Mouse (Mus musculus): ENCODE data around the gene Mcoln1. TPM values are rescaled to one million over a fixed set of nuclear protein-coding genes. Genes with fewer than 3 reads are reported as not detected.

Gene Mcoln1
- polyA plus RNA-seq, 1 experiment from 2014 or later: 19.8 TPM

GRCm38 (mm10) chr8:3502217-3502616, 2.0 kb downstream of the Mcoln1 start:
- Histone ChIP-seq H3K9ac (no peak overlapping the region), H3K27me3 (no peaks in the 10 kb centered on the region), H3K36me3 (peaks cover 18% of the 10 kb centered on the region), H3K4me1 (replicated peaks) (peaks cover 30% of the 10 kb centered on the region), H3K9me3 (replicated peaks) (no peaks in the 10 kb centered on the region), H3K4me3 (replicated peaks) (no peak overlapping the region), H3K27ac (no peak overlapping the region), H3K4me2 (no peak overlapping the region)
- 45% methylated on average over 4 of the region's 4 CpGs for WGBS (ENCODE audit: insufficient replicate concordance)
- no peak for ATAC-seq (ENCODE audit: low read depth)
- no peak for DNase-seq

- H3K4me3 ChIP-seq (replicated peaks): no peak overlapping the region
- H3K27me3 ChIP-seq: no peaks in the 10 kb centered on the region
- no peak overlapping the region for H3K9ac ChIP-seq
- ATAC-seq (ENCODE audit: low read depth): peak; percentile 60
- DNase-seq: no peak
- 67% methylated on average over 6 of the region's 6 CpGs for WGBS (ENCODE audit: insufficient replicate concordance)
- H3K27ac ChIP-seq: peak overlapping the region; percentile 44
- H3K4me2 ChIP-seq: no peak overlapping the region
- no peaks in the 10 kb centered on the region for H3K9me3 ChIP-seq (replicated peaks)
- H3K4me1 ChIP-seq (replicated peaks): peaks cover 8% of the 10 kb centered on the region
- H3K36me3 ChIP-seq: peaks cover 52% of the 10 kb centered on the region
These were observed 7.9 kb downstream of the Mcoln1 start for GRCm38 (mm10) chr8:3507979-3508754.

- peak overlapping the region; percentile 95 for H3K4me2 ChIP-seq
- H3K4me3 ChIP-seq (replicated peaks): peak overlapping the region; percentile 83
- WGBS (ENCODE audit: insufficient replicate concordance): 34% methylated on average over 13 of the region's 13 CpGs
- H3K27ac ChIP-seq: peak overlapping the region; percentile 59
- no peak for DNase-seq
- peaks cover 17% of the 10 kb centered on the region for H3K36me3 ChIP-seq
- ATAC-seq (ENCODE audit: low read depth): no peak
- H3K27me3 ChIP-seq: no peaks in the 10 kb centered on the region
- peak overlapping the region; percentile 81 for H3K9ac ChIP-seq
- H3K4me1 ChIP-seq (replicated peaks): peaks cover 42% of the 10 kb centered on the region
- no peaks in the 10 kb centered on the region for H3K9me3 ChIP-seq (replicated peaks)
These were observed 14.5 kb downstream of the Mcoln1 start for GRCm38 (mm10) chr8:3514681-3515247.

- Histone ChIP-seq H3K9ac (peak within 1 kb of the TSS; percentile 81), H3K4me2 (peak within 1 kb of the TSS; percentile 95), H3K27ac (peak within 1 kb of the TSS; percentile 86), H3K4me3 (replicated peaks) (peak within 1 kb of the TSS; percentile 83), H3K36me3 (peaks cover 15% of the 10 kb centered on the region), H3K9me3 (replicated peaks) (no peaks in the 10 kb centered on the region), H3K27me3 (no peaks in the 10 kb centered on the region), H3K4me1 (replicated peaks) (peaks cover 48% of the 10 kb centered on the region)
- WGBS (ENCODE audit: insufficient replicate concordance): 0% methylated on average over 25 of the region's 25 CpGs
- ATAC-seq (ENCODE audit: low read depth): peak; percentile 63
- peak; percentile 83 for DNase-seq
These were observed 15.0 kb downstream of the Mcoln1 start, which contains the start of gene Pnpla6 for GRCm38 (mm10) chr8:3515260-3515671. Pnpla6 (plus strand) TSS chr8:3515384.

- ATAC-seq (ENCODE audit: low read depth) (peak; percentile 47), DNase-seq (no peak)
- under 1% methylated on average over 25 of the region's 25 CpGs for WGBS (ENCODE audit: insufficient replicate concordance)
- peaks cover 16% of the 10 kb centered on the region for H3K36me3 ChIP-seq
- no peaks in the 10 kb centered on the region for H3K27me3 ChIP-seq
- peak overlapping the region; percentile 86 for H3K27ac ChIP-seq
- peaks cover 54% of the 10 kb centered on the region for H3K4me1 ChIP-seq (replicated peaks)
- H3K9ac ChIP-seq: peak overlapping the region; percentile 81
- H3K9me3 ChIP-seq (replicated peaks): no peaks in the 10 kb centered on the region
- H3K4me2 ChIP-seq: peak overlapping the region; percentile 95
- H3K4me3 ChIP-seq (replicated peaks): peak overlapping the region; percentile 83
These were observed 15.6 kb downstream of the Mcoln1 start for GRCm38 (mm10) chr8:3515771-3516417.

- peak; percentile 89 for ATAC-seq (ENCODE audit: low read depth)
These were observed 16.3 kb downstream of the Mcoln1 start for GRCm38 (mm10) chr8:3516450-3517116.

GRCm38 (mm10) chr8:3517117-3517495, 16.8 kb downstream of the Mcoln1 start:
- Histone ChIP-seq H3K4me2 (peak overlapping the region; percentile 95), H3K9me3 (replicated peaks) (no peaks in the 10 kb centered on the region), H3K9ac (peak overlapping the region; percentile 81), H3K4me1 (replicated peaks) (peaks cover 66% of the 10 kb centered on the region), H3K27me3 (no peaks in the 10 kb centered on the region), H3K4me3 (replicated peaks) (peak overlapping the region; percentile 83), H3K27ac (peak overlapping the region; percentile 72), H3K36me3 (peaks cover 23% of the 10 kb centered on the region)
- no peak for DNase-seq
- 6% methylated on average over 16 of the region's 16 CpGs for WGBS (ENCODE audit: insufficient replicate concordance)
- ATAC-seq (ENCODE audit: low read depth): no peak

More at GRCm38 (mm10) chr8:3516450-3517116, 16.3 kb downstream of the Mcoln1 start:
- Histone ChIP-seq H3K9ac (peak overlapping the region; percentile 81), H3K4me2 (peak overlapping the region; percentile 95), H3K27ac (peak overlapping the region; percentile 86), H3K9me3 (replicated peaks) (no peaks in the 10 kb centered on the region), H3K4me3 (replicated peaks) (peak overlapping the region; percentile 83), H3K36me3 (peaks cover 22% of the 10 kb centered on the region), H3K4me1 (replicated peaks) (peaks cover 61% of the 10 kb centered on the region), H3K27me3 (no peaks in the 10 kb centered on the region)
- WGBS (ENCODE audit: insufficient replicate concordance): under 1% methylated on average over 36 of the region's 36 CpGs
- DNase-seq: peak; percentile 90

GRCm38 (mm10) chr8:3522007-3522697, 21.9 kb downstream of the Mcoln1 start:
- peaks cover 73% of the 10 kb centered on the region for H3K4me1 ChIP-seq (replicated peaks)

GRCm38 (mm10) chr8:3530816-3531215, 30.6 kb downstream of the Mcoln1 start:
- Histone ChIP-seq H3K27me3 (no peaks in the 10 kb centered on the region), H3K36me3 (peaks cover 44% of the 10 kb centered on the region), H3K4me2 (no peak overlapping the region), H3K9me3 (replicated peaks) (no peaks in the 10 kb centered on the region), H3K9ac (no peak overlapping the region), H3K27ac (no peak overlapping the region), H3K4me3 (replicated peaks) (no peak overlapping the region), H3K4me1 (replicated peaks) (peaks cover 9% of the 10 kb centered on the region)
- ATAC-seq (ENCODE audit: low read depth) (no peak), DNase-seq (no peak)
- WGBS (ENCODE audit: insufficient replicate concordance): 61% methylated on average over 5 of the region's 5 CpGs

More at GRCm38 (mm10) chr8:3522007-3522697, 21.9 kb downstream of the Mcoln1 start:
- peak overlapping the region; percentile 65 for H3K4me2 ChIP-seq
- no peaks in the 10 kb centered on the region for H3K9me3 ChIP-seq (replicated peaks)
- peaks cover 55% of the 10 kb centered on the region for H3K36me3 ChIP-seq
- DNase-seq: peak; percentile 80
- H3K9ac ChIP-seq: peak overlapping the region; percentile 59
- H3K27me3 ChIP-seq: no peaks in the 10 kb centered on the region
- WGBS (ENCODE audit: insufficient replicate concordance): 51% methylated on average over 13 of the region's 13 CpGs
- peak overlapping the region; percentile 96 for H3K27ac ChIP-seq
- H3K4me3 ChIP-seq (replicated peaks): peak overlapping the region; percentile 36
- ATAC-seq (ENCODE audit: low read depth): peak; percentile 99

GRCm38 (mm10) chr8:3531936-3532335, 31.7 kb downstream of the Mcoln1 start:
- Histone ChIP-seq H3K9ac (no peak overlapping the region), H3K36me3 (peaks cover 47% of the 10 kb centered on the region), H3K27me3 (no peaks in the 10 kb centered on the region), H3K9me3 (replicated peaks) (no peaks in the 10 kb centered on the region), H3K4me2 (no peak overlapping the region), H3K27ac (no peak overlapping the region), H3K4me3 (replicated peaks) (no peak overlapping the region), H3K4me1 (replicated peaks) (peaks cover 17% of the 10 kb centered on the region)
- no peak for ATAC-seq (ENCODE audit: low read depth)
- DNase-seq: no peak
- 91% methylated on average over 18 of the region's 18 CpGs for WGBS (ENCODE audit: insufficient replicate concordance)

Data from liver, embryonic 13.5 days (tissue).